Mouse (Mus musculus) hindlimb bud, embryonic 11.5 days (tissue): ENCODE measurements at regions not wholly inside any gene's neighbourhood (a gene's known extent, or its start where the extent isn't known, plus 50 kb on each side); places are given as distances from the start of the nearest gene placed in this dataset.

Experiments
- DNase-seq: peaks from one replicate; pipeline ENCODE4 v3.0.0-alpha.2; 2012; ENCODE audit warnings: low read depth, low spot score; ENCODE audit errors: extremely low spot score

DNA sequence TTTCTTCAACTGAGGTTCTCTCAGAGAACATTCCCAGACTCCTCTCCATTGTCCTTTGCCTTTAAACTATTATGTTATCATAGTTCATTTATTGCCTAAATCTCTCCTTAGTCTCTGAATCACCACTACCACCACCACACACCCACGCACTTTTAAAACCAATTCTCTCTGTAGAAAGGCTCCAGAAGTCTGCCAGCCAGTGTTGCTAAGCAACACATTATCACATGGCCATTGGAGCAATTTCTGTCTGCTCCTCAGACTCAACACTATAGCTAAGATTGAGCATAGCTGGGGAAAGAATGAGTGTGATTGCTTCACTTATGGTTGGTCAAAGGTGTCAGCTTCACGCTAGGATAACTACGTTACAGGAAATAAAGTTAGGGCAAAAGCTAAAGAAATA, 59.3 kb downstream of the Trap1a start:
- DNase-seq, result no peak

DNA sequence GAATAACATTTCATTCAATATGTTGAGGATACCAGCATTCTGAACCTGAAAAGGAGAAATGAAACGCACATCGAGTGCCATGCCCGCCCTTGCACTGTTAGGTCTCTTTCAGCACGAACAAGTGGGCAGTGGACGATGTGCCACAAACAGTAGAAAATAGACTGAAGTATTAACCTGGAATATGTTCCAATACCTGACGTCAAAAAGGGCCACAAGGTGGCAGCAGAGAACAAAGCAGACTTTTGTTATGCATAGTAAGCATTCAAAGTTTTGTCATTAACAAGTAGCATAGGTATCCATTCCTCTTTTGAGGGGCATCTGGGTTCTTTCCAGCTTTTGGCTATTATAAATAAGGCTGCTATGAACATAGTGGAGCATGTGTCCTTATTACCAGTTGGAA, 63.5 kb upstream of the D330045A20Rik start:
- peak; percentile 33 for DNase-seq

DNA sequence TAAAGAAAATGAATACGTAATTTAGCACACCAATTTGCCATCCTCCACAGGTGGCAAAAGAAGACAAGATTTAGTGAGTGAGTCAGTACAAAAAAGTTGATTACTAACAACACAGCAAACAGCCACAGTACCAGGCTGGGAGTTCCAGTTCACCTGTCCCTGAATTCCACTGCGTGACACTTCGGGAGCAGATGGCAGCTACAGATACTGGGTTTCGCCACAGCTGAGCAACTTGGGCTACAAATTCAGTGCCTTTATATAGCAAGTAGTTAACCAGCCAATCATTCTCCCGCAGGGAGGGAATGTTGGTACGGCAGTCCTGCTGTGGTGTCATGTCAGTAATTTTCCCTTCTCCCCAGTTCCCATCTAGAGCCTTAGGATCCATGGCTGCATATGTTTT, 60.3 kb upstream of the D330045A20Rik start:
- no peak for DNase-seq

DNA sequence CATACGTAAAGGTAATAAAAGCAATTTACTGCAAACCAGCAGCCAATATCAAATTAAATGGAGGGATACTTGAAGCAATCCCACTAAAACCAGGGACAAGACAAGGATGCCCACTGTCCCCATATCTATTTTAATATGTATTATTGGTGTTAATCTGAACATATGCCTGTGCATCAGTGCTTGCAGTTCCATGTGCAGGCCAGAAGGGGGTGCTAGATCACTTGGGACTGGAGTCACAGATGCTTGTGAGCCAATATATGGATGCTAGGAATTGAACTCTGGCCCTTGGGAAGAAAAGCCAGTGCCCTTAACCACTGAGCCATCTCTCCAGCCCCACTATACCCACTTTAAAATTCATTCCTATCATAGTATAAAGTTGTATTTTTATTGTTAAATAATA, 55.9 kb upstream of the D330045A20Rik start:
- no peak for DNase-seq
